Mouse (Mus musculus) midbrain, embryonic 11.5 days (tissue): ENCODE measurements around the gene Sf3a2. TPM values are rescaled to one million over a fixed set of nuclear protein-coding genes. Genes with fewer than 3 reads are reported as not detected.
"Not testable (repeated sequence)": the region's sequence is repeated elsewhere in the genome, so short reads cannot be mapped to it uniquely, and the experiment has no call there.

Experiments
- ATAC-seq: fragments of 200-750 bp; cut with Nextera tagmentation; 2 replicates; pipeline ENCODE4 v1.8.0; 2017; ENCODE audit warnings: moderate TSS enrichment, moderate library complexity; ENCODE audit not compliant: low FRiP score
- DNase-seq: peaks from one replicate; pipeline ENCODE4 v3.0.0; 2015; ENCODE audit warnings: low spot score; ENCODE audit errors: missing footprints
- H3K27ac ChIP-seq: fragments of 300-500 bp; sonication (generic); 2 replicates; pipeline ENCODE4 v1.5.1; 2014; ENCODE audit warnings: low read depth, low read length
- H3K27me3 ChIP-seq: fragments of 300-500 bp; sonication (generic); 2 replicates; pipeline ENCODE4 v1.6.1; 2014; ENCODE audit warnings: mild to moderate bottlenecking, low read length, moderate library complexity, mixed read lengths; ENCODE audit not compliant: control insufficient read depth, insufficient read depth
- H3K36me3 ChIP-seq: fragments of 300-500 bp; sonication (generic); 2 replicates; pipeline ENCODE4 v1.6.1; 2014; ENCODE audit warnings: mild to moderate bottlenecking, low read length, moderate library complexity, mixed read lengths; ENCODE audit not compliant: control insufficient read depth, insufficient read depth
- H3K4me1 ChIP-seq: fragments of 300-500 bp; sonication (generic); 2 replicates; pipeline ENCODE4 v1.6.1; 2014; ENCODE audit warnings: low read length; ENCODE audit not compliant: control insufficient read depth, insufficient read depth
- H3K4me2 ChIP-seq: fragments of 300-500 bp; sonication (generic); 2 replicates; pipeline ENCODE4 v1.6.1; 2014; ENCODE audit warnings: mild to moderate bottlenecking, moderate library complexity
- H3K4me3 ChIP-seq: fragments of 300-500 bp; sonication (generic); 2 replicates; pipeline ENCODE4 v1.5.1; 2014; ENCODE audit warnings: low read depth, low read length
- H3K9ac ChIP-seq: fragments of 300-500 bp; sonication (generic); 2 replicates; pipeline ENCODE4 v1.6.1; 2014; ENCODE audit warnings: low read length
- H3K9me3 ChIP-seq: fragments of 300-500 bp; sonication (generic); 2 replicates; pipeline ENCODE4 v1.6.1; 2016; ENCODE audit warnings: low read length; ENCODE audit not compliant: control insufficient read depth
- WGBS: fragments of 180-500 bp; shearing (Covaris S2); extraction: QIAGEN DNeasy Blood & Tissue Kit; methylation state at CpG from one replicate; pipeline ENCODE4 v1.1.7; 2014; 5-methylcytosine and 5-hydroxymethylcytosine counted together
- polyA plus RNA-seq: library from polyadenylated mRNA; unstranded; fragments of >200 nt; fragmentation: Nextera tagmentation; extraction: Ambion mirVana; gene quantifications from 2 replicates; pipeline ENCODE4 v1.2.1, GENCODE M21; 2014

The Sf3a2 gene
- polyA plus RNA-seq, 1 experiment from 2014 or later: 104 TPM

GRCm38 (mm10) chr10:80816303-80816702, 18.3 kb downstream of the Sf3a2 start:
- not testable (repeated sequence) for ATAC-seq, DNase-seq

GRCm38 (mm10) chr10:80817164-80817563, 19.2 kb downstream of the Sf3a2 start:
- Histone ChIP-seq H3K27ac (no peak overlapping the region), H3K36me3 (no peaks in the 10 kb centered on the region), H3K9me3 (no peaks in the 10 kb centered on the region), H3K9ac (no peak overlapping the region), H3K27me3 (no peaks in the 10 kb centered on the region), H3K4me1 (no peaks in the 10 kb centered on the region), H3K4me2 (no peak overlapping the region), H3K4me3 (no peak overlapping the region)
- WGBS: 70% methylated on average over 2 of the region's 2 CpGs
- ATAC-seq (no peak), DNase-seq (no peak)

More at GRCm38 (mm10) chr10:80816303-80816702, 18.3 kb downstream of the Sf3a2 start:
- H3K9me3 ChIP-seq, H3K27me3 ChIP-seq, H3K9ac ChIP-seq, H3K27ac ChIP-seq, H3K4me3 ChIP-seq, H3K4me2 ChIP-seq, H3K4me1 ChIP-seq, H3K36me3 ChIP-seq: not testable (repeated sequence)
- WGBS: 78% methylated on average over 3 of the region's 3 CpGs

- H3K4me2 ChIP-seq, H3K27me3 ChIP-seq, H3K4me1 ChIP-seq, H3K27ac ChIP-seq, ATAC-seq, H3K9me3 ChIP-seq, H3K9ac ChIP-seq, H3K36me3 ChIP-seq, H3K4me3 ChIP-seq, DNase-seq: not testable (repeated sequence)
- WGBS: 83% methylated on average over 7 of the region's 7 CpGs
Observed at GRCm38 (mm10) chr10:80817955-80818354, 20.0 kb downstream of the Sf3a2 start.

GRCm38 (mm10) chr10:80818599-80819281, 20.7 kb downstream of the Sf3a2 start:
- Histone ChIP-seq H3K36me3 (no peaks in the 10 kb centered on the region), H3K9me3 (no peaks in the 10 kb centered on the region), H3K4me2 (no peak overlapping the region), H3K27me3 (no peaks in the 10 kb centered on the region), H3K27ac (no peak overlapping the region), H3K4me3 (no peak overlapping the region), H3K4me1 (no peaks in the 10 kb centered on the region), H3K9ac (no peak overlapping the region)
- DNase-seq: no peak
- no peak for ATAC-seq
- WGBS: 60% methylated on average over 6 of the region's 6 CpGs

DNA sequence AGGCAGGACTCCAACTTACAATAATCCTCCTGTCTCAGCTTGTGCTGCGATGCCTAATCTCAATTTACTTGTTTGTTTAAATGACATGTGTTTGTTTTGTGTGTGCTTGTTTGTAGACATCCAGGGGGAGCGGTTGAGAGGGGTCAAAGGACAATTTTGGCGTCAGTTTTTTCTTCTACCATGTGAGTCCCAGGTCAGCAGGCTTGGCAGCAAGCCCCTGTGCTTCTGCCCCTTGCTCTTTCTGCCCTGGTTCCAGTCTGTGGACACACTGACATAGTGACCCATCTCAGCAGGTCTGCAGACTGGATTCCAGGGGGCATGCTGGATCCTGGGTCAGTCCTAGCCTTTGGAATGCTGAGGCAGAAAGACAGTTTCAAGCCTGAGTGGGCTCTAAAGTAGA, 21.4 kb downstream of the Sf3a2 start:
- WGBS: 55% methylated on average over 3 of the region's 3 CpGs
- ATAC-seq (no peak), DNase-seq (no peak)
- no peaks in the 10 kb centered on the region for H3K4me1 ChIP-seq
- H3K4me2 ChIP-seq: no peak overlapping the region
- no peak overlapping the region for H3K9ac ChIP-seq
- no peaks in the 10 kb centered on the region for H3K9me3 ChIP-seq
- no peak overlapping the region for H3K4me3 ChIP-seq
- H3K27me3 ChIP-seq: no peaks in the 10 kb centered on the region
- no peak overlapping the region for H3K27ac ChIP-seq
- H3K36me3 ChIP-seq: no peaks in the 10 kb centered on the region

DNA sequence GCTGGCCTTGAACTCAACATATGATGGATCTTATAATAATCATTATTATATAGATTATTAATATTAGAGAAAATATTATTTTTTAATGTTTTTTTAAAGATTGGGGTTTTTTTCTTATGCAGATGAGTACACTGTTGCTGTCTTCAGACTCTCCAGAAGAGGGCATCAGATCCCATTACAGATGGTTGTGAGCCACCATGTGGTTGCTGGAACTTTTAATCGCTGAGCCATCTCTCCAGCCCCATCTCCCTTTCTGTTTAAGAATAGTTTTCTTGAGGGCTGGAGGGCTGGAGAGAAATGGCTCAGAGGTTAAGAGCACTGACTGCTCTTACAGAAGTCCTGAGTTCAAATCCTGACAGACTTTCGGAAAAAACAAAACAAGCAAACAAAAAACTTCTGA, 24.0 kb downstream of the Sf3a2 start:
- Histone ChIP-seq H3K4me1 (no peaks in the 10 kb centered on the region; the same call in 1 of the 2 replicates), H3K4me2 (no peak overlapping the region), H3K27ac (no peak overlapping the region), H3K9me3 (no peaks in the 10 kb centered on the region), H3K4me3 (no peak overlapping the region), H3K9ac (no peak overlapping the region), H3K36me3 (no peaks in the 10 kb centered on the region), H3K27me3 (no peaks in the 10 kb centered on the region)
- DNase-seq (no peak), ATAC-seq (no peak)
- 44% methylated on average over 2 of the region's 2 CpGs for WGBS

GRCm38 (mm10) chr10:80822528-80822927, 24.5 kb downstream of the Sf3a2 start:
- no peak overlapping the region for H3K27ac ChIP-seq
- H3K4me3 ChIP-seq: no peak overlapping the region
- no peak overlapping the region for H3K9ac ChIP-seq
- no peaks in the 10 kb centered on the region for H3K9me3 ChIP-seq
- ATAC-seq (no peak), DNase-seq (no peak)
- H3K4me1 ChIP-seq: peaks cover under 1% of the 10 kb centered on the region
- WGBS: 85% methylated on average over 5 of the region's 5 CpGs
- H3K36me3 ChIP-seq: no peaks in the 10 kb centered on the region
- no peak overlapping the region for H3K4me2 ChIP-seq
- no peaks in the 10 kb centered on the region for H3K27me3 ChIP-seq

- WGBS: 86% methylated on average over 1 of the region's 1 CpGs
- Histone ChIP-seq H3K4me1 (peaks cover 7% of the 10 kb centered on the region), H3K27ac (no peak overlapping the region), H3K9me3 (no peaks in the 10 kb centered on the region), H3K4me3 (no peak overlapping the region), H3K27me3 (no peaks in the 10 kb centered on the region), H3K9ac (no peak overlapping the region), H3K36me3 (no peaks in the 10 kb centered on the region), H3K4me2 (no peak overlapping the region)
- ATAC-seq (no peak), DNase-seq (no peak)
Observed at GRCm38 (mm10) chr10:80823316-80823715, 25.3 kb downstream of the Sf3a2 start.

GRCm38 (mm10) chr10:80823847-80824643, 26.0 kb downstream of the Sf3a2 start:
- DNase-seq: no peak
- ATAC-seq: no peak
- WGBS: 68% methylated on average over 8 of the region's 8 CpGs
- H3K9ac ChIP-seq: no peak overlapping the region
- no peaks in the 10 kb centered on the region for H3K9me3 ChIP-seq
- no peaks in the 10 kb centered on the region; the same call in 1 of the 2 replicates for H3K36me3 ChIP-seq
- H3K4me1 ChIP-seq: peaks cover 7% of the 10 kb centered on the region
- H3K4me3 ChIP-seq: no peak overlapping the region
- H3K27ac ChIP-seq: no peak overlapping the region
- no peak overlapping the region for H3K4me2 ChIP-seq
- no peaks in the 10 kb centered on the region for H3K27me3 ChIP-seq
